Mouse (Mus musculus) embryonic stem cell, embryonic (primary cell): ENCODE data around the gene Mrgprf.

Experiments
- CTCF ChIA-PET, 4 experiments: fragments of 300-600 bp in 2 of 4; fragments of 350-600 bp in 2 of 4; sonication (Branson Sonifier 250); formaldehyde crosslinking; loops; one replicate each; lab custom pipeline; 2022; ENCODE audit warnings: inconsistent platforms in 2 of 4; lab: Charles Lee
- POLR2A ChIA-PET, 4 experiments: fragments of 300-600 bp in 2 of 4; fragments of 350-600 bp in 2 of 4; sonication (Branson Sonifier 250); formaldehyde crosslinking; loops; one replicate each; lab custom pipeline; 2022; ENCODE audit warnings: antibody characterized with exemption in 4 of 4, inconsistent platforms in 1 of 4; lab: Charles Lee

Mrgprf gene

GRCm38 (mm10) chr7:145310526-145310925 lies 9.9 kb downstream of the Mrgprf start:
- POLR2A ChIA-PET: interaction anchor here in 2 of 4 experiments (1.0 to 1.8 kb wide), 3 partner anchors 13 to 23 kb away, joined by 3 to 6 read pairs (median 4); no protein-coding TSS in a partner anchor

GRCm38 (mm10) chr7:145312137-145312536 lies 11.5 kb downstream of the Mrgprf start:
- ChIA-PET POLR2A (no interaction called here), CTCF (no interaction called here)

More at GRCm38 (mm10) chr7:145310526-145310925, 9.9 kb downstream of the Mrgprf start:
- CTCF ChIA-PET: interaction anchor here in 1 of 4 experiments (0.9 kb wide), 1 partner anchor 22 kb away, joined by 3 read pairs; no protein-coding TSS in a partner anchor

GRCm38 (mm10) chr7:145314785-145315411 lies 14.3 kb downstream of the Mrgprf start, which contains the start of gene Mrgprd:
TSS of gene Mrgprd (plus strand) at chr7:145314835.
- ChIA-PET CTCF (no interaction called here), POLR2A (interaction anchor here in 2 of 4 experiments (0.5 to 2.4 kb wide), 5 partner anchors 10 to 77 kb away, joined by 3 to 11 read pairs (median 6); no protein-coding TSS in a partner anchor)

GRCm38 (mm10) chr7:145317522-145317921 lies 16.9 kb downstream of the Mrgprf start:
- POLR2A ChIA-PET: interaction anchor here in 2 of 4 experiments (0.7 to 1.4 kb wide), 3 partner anchors 10 to 34 kb away, joined by 3 to 4 read pairs (median 3); partner anchors contain the start of gene Tpcn2 (in 1 of the 2)
- CTCF ChIA-PET: interaction anchor here in 2 of 4 experiments (0.7 to 1.0 kb wide), 3 partner anchors 14 to 65 kb away, joined by 3 read pairs; no protein-coding TSS in a partner anchor

GRCm38 (mm10) chr7:145319481-145319880 lies 18.9 kb downstream of the Mrgprf start:
- POLR2A ChIA-PET: interaction anchor here in 3 of 4 experiments (0.6 to 2.1 kb wide), 7 partner anchors 8 to 445 kb away, joined by 3 to 7 read pairs (median 3); partner anchors contain the start of gene Tpcn2 (in 1 of the 3)

GRCm38 (mm10) chr7:145323607-145324006 lies 23.0 kb downstream of the Mrgprf start:
- ChIA-PET CTCF (interaction anchor here in 3 of 4 experiments (0.6 to 1.4 kb wide), 3 partner anchors 25 to 40 kb away, joined by 3 to 5 read pairs (median 3); partner anchors contain the start of gene Tpcn2 (in 2 of the 3)), POLR2A (interaction anchor here in 2 of 4 experiments (1.0 to 3.8 kb wide), 11 partner anchors 9 to 40 kb away, joined by 3 to 14 read pairs (median 5); partner anchors contain the start of genes Tpcn2 (in 2 of the 2) and Mrgprd (in 1 of the 2))

More at GRCm38 (mm10) chr7:145319481-145319880, 18.9 kb downstream of the Mrgprf start:
- CTCF ChIA-PET: no interaction called here

GRCm38 (mm10) chr7:145325697-145326096 lies 25.1 kb downstream of the Mrgprf start:
- CTCF ChIA-PET: no interaction called here
- POLR2A ChIA-PET: interaction anchor here in 3 of 4 experiments (0.6 to 3.8 kb wide), 13 partner anchors 8 to 223 kb away, joined by 3 to 14 read pairs (median 4); partner anchors contain the start of genes Tpcn2 (in 2 of the 3) and Mrgprd (in 1 of the 3)

- ChIA-PET CTCF (interaction anchor here in 2 of 4 experiments (0.7 to 2.2 kb wide), 2 partner anchors 36 to 46 kb away, joined by 3 to 6 read pairs; partner anchors contain the start of gene Tpcn2 (in 1 of the 2)), POLR2A (interaction anchor here in 2 of 4 experiments (0.6 to 1.6 kb wide), 8 partner anchors 11 to 466 kb away, joined by 3 to 5 read pairs (median 3); no protein-coding TSS in a partner anchor)
Observed at GRCm38 (mm10) chr7:145329982-145330381, 29.4 kb downstream of the Mrgprf start.

GRCm38 (mm10) chr7:145330641-145331040 lies 30.0 kb downstream of the Mrgprf start:
- ChIA-PET POLR2A (interaction anchor here in 3 of 4 experiments (0.7 to 1.6 kb wide), 7 partner anchors 11 to 63 kb away, joined by 3 to 4 read pairs (median 3); partner anchors contain the start of gene Tpcn2 (in 1 of the 3)), CTCF (interaction anchor here (0.6 to 2.2 kb wide), 8 partner anchors 9 to 232 kb away, joined by 3 to 6 read pairs (median 4); partner anchors contain the start of gene Tpcn2 (in 2 of the 4))

GRCm38 (mm10) chr7:145332376-145333041 lies 31.9 kb downstream of the Mrgprf start:
- POLR2A ChIA-PET: interaction anchor here in 2 of 4 experiments (1.1 to 2.0 kb wide), 6 partner anchors 8 to 49 kb away, joined by 3 to 7 read pairs (median 4); partner anchors contain the start of gene Tpcn2 (in 2 of the 2)
- CTCF ChIA-PET: interaction anchor here in 1 of 4 experiments (0.5 to 1.2 kb wide), 3 partner anchors 22 to 754 kb away, joined by 3 to 4 read pairs (median 3); no protein-coding TSS in a partner anchor

GRCm38 (mm10) chr7:145333936-145334335 lies 33.3 kb downstream of the Mrgprf start:
- CTCF ChIA-PET: interaction anchor here in 2 of 4 experiments (0.7 to 1.1 kb wide), 2 partner anchors 648 to 1153 kb away, joined by 3 read pairs; no protein-coding TSS in a partner anchor
- POLR2A ChIA-PET: interaction anchor here in 3 of 4 experiments (0.6 to 2.0 kb wide), 8 partner anchors 8 to 50 kb away, joined by 3 to 7 read pairs (median 4); partner anchors contain the start of gene Tpcn2 (in 1 of the 3)

- CTCF ChIA-PET: no interaction called here
- POLR2A ChIA-PET: interaction anchor here in 1 of 4 experiments (1.6 to 2.0 kb wide), 2 partner anchors 10 to 15 kb away, joined by 6 to 7 read pairs; no protein-coding TSS in a partner anchor
Observed at GRCm38 (mm10) chr7:145334428-145335027, 33.9 kb downstream of the Mrgprf start.

GRCm38 (mm10) chr7:145335199-145335598 lies 34.6 kb downstream of the Mrgprf start:
- ChIA-PET POLR2A (interaction anchor here in 1 of 4 experiments (1.6 kb wide), 1 partner anchor 10 kb away, joined by 6 read pairs; no protein-coding TSS in a partner anchor), CTCF (no interaction called here)

- CTCF ChIA-PET: no interaction called here
- POLR2A ChIA-PET: interaction anchor here in 1 of 4 experiments (1.6 kb wide), 1 partner anchor 11 kb away, joined by 6 read pairs; no protein-coding TSS in a partner anchor
Observed at GRCm38 (mm10) chr7:145335616-145336332, 35.1 kb downstream of the Mrgprf start.

- CTCF ChIA-PET: interaction anchor here in 1 of 4 experiments (0.5 kb wide), 1 partner anchor 39 kb away, joined by 3 read pairs; no protein-coding TSS in a partner anchor
Observed at GRCm38 (mm10) chr7:145337889-145338288, 37.3 kb downstream of the Mrgprf start.

GRCm38 (mm10) chr7:145340248-145340904 lies 39.7 kb downstream of the Mrgprf start:
- POLR2A ChIA-PET: interaction anchor here in 1 of 4 experiments (0.6 to 1.0 kb wide), 2 partner anchors 16 to 40 kb away, joined by 3 to 5 read pairs; no protein-coding TSS in a partner anchor
- CTCF ChIA-PET: interaction anchor here in 2 of 4 experiments (1.0 to 1.3 kb wide), 3 partner anchors 46 to 57 kb away, joined by 3 to 4 read pairs (median 3); partner anchors contain the start of gene Tpcn2 (in 1 of the 2)

More at GRCm38 (mm10) chr7:145337889-145338288, 37.3 kb downstream of the Mrgprf start:
- POLR2A ChIA-PET: no interaction called here
